Mouse (Mus musculus) cerebral cortex, adult 2 months (tissue): ENCODE data around the gene Pnma1.

Source experiments
- WGBS: fragments of 180-500 bp; shearing (Covaris S2); methylation state at CpG from one replicate; pipeline ENCODE4 v1.1.7; 2018; 5-methylcytosine and 5-hydroxymethylcytosine counted together

The Pnma1 gene

DNA sequence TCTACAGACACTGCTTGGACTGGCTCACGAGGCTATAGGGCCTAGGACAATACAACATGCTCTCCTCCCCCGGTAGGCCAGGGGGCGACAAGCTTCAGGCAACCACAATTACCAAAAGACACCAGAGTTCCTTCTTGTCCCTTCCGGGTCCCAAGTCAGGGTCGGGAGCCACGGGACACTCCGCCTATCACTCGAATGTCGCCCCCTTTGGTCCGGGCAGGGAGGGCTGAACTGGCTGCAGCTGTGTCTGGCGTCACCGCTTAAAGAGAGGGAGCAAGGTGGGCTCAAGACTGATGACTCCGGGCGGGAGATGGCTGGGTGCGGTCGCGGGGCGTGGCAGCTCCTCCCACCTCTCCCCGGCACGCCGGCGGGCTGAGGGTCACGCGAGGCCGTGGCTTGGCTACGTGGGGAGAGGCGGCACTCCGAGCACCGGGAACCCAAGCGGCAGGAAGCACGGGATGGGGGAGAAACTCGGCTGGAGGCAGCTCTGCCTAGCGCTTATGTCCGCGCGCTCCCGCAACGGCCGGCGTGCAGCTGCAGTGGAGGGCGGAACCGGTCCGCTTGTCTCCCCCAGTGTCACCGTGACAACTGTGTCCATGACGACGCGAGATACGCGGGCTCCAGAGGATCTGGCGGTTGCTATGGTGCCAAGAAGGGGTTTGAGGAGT is at the start of gene Pnma1:
Pnma1 (minus strand) TSS at position 536 of the 668 bp plus-strand sequence.
- WGBS, result 2% methylated on average over 50 of the region's 50 CpGs

DNA sequence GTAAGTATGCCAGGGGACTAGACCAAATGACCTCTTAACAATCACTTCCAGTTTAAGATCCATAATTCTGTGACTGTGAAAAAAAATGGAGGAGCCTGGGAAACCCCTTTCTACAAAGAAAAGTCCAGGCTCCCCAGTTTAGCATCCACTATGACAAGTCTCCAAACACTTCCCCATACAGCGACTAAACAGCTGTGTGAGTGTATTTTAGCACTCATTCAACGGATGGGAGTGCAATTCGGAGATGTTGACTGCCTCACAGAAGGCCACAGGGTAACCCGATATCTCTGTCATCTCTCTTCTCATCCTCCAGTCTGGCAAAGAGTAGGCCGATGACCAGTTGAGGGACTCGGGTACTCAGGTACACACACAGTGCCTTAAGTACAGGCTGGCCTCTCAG is 46.9 kb upstream of the Pnma1 start:
- WGBS, result 83% methylated on average over 6 of the region's 6 CpGs

DNA sequence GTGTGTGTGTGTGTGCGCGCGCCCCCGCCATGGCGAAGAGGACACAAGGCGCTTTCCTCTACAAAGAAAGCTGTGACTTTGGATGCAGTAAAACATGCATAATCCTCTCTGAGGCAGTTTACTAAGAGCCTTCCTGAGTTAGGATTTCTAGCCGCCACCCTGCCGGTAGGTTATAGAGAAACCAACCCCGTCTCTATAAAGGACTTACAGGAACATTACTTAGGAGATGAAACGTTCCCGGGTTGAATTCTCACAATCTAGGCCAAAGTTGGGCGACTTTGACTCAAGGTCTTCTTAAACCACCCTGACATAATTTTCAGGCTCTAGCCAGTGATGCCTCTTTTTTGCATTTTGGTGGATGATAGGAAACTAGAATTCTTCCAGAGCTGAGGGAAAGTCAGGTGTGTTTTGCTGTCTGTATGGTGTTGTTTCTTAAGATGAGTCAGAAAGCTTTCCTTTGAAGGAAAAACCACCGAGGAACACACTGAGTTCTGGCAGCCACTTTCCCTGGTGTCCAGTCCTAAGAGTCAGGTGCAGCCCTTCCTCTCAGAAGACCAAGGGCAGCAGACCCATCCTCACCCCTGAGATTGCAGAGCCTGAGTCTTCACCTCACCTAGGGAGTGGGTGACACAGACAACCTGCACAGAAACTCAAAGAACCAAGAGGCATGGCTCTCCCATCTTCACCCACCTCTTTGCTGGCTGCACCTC is 46.3 kb upstream of the Pnma1 start:
- WGBS, result 5% methylated on average over 13 of the region's 13 CpGs

DNA sequence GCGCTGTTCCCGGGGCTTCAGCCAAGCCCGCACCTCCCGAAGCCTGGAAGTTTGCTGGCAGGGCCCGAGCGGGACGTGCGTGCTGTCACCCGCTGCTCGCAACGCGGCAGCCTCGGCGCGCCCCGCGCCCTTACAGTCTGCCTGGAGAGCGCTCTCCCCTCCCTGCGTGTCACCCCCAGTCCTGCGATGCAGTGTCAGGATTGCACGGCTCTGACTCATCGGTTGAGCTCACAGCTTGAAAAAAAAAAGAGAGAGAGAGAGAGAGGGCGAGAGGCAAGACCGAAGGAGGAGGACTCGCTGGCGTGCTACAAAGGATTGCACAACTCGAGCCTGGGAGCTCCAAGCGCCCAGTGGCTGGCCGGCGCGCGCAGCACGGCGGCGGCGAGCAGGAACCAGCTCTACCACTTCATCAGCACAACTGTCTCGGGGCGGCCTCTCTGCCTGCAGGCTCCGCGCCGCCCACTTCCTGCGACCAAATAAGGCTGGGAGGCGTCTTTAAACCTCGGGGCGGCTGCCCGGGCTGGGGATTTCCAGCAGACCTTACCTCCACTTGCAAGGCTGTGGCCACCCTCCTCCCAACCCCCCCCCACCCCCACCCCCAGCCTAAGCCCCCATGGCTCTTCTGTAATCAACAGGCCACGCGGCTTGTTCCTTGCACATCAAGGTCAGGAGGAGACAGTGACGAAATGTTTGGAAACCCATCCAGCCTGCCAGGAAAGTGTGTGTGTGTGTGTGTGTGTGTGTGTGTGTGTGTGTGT is 45.5 kb upstream of the Pnma1 start:
- under 1% methylated on average over 49 of the region's 49 CpGs for WGBS

DNA sequence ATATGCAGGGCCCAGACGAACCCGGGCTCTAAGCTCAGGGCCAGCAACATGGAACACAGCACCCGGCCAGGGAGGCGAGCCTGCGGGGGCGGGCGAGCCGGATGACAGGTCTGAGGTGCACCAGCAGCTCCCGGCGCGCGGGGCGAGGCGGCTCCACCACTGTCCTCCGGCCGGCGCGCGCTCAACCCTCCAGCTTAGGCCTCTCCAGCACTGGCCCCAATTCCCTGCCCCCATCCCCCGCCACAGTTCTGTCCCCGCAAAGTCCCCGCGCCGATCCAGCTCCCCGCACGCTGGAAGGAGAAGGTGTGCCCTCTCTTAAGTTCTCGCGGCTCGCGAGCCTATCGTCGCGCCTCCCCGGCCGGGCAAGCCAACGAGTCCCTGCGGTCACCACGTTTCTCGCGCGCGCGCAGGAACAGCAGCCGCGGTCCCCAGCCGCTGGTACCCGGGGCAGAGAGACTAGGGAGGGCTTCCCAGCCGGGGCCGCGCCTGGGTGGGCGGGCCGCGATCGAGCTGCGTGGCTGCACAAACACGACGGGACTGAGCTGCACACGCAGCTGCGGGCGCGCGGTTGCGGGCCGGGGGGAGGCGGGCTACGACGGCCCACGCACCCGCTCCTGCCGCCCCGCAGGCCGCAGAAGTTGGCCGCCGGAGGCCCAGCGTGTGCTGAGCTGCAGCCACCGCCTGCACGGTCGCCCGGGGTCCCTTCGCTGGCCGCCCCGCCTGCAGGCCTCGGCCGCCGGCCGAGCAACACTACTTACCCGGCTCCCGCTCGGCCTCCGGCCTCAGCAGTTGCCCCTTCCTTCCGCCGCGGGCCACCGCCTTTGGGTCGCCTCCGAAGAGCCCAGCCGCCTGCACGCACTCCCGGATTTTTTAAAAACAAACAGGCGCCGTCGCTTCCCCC is 44.7 kb upstream of the Pnma1 start:
- under 1% methylated on average over 102 of the region's 102 CpGs for WGBS

DNA sequence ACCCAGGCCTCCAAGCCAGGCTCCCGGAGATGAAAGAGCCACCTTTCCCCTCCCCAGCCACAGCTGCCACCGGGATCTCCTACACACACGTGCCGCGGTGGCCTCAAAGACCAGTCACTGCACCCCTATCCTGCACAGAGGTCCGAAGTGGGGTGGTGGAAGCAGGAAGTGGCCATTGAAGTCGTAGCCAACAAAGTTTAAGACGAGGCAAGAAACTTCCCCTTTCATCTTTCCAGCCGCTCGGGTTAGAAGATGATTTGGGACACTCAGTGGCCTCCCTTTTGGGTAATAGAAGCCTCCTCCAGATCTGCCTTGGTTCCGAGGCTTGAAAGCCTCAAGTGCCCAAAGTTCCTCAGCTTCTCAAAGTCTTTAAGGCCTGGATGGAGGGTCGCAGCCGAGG is 44.0 kb upstream of the Pnma1 start:
- 14% methylated on average over 13 of the region's 13 CpGs for WGBS

DNA sequence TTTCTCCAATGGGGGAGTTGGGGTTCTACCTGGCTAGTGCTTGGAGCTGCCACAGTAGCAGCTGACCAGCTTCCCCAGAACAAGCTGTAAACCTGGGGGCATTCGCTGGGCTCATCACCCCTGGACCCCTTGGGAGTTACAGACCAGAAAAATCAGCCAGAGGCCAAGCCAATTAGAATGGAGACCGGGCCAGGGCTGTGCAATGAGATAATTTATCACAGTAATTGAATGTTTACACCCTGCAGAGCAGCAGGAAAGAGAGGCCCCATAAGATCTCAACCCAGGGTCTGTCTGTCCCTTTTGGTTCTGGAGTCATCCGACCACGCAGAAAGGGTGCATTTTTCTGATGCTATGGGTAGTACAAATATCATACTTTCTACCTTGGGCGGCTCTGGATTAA is 43.5 kb upstream of the Pnma1 start:
- 47% methylated on average over 5 of the region's 5 CpGs for WGBS

DNA sequence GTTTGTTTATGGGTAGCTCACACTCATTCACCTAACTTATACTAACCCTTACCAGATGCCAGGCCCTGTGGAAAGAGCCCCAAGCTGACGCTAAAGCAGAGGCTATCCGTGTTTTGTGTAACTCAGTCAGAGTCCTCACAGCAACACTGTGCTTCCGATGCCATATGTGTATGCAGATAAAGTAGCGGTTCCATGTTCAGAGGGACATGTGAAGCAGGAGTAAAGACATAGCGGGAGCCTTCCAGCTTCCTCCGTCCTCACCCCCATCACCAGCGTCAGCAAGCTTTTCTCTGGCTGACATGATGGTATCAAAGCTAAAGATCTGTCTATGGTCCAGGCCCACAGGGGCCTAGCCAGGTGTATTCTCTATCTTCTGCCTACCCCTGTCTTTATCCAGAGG is 42.9 kb upstream of the Pnma1 start:
- WGBS, result 71% methylated on average over 7 of the region's 7 CpGs

DNA sequence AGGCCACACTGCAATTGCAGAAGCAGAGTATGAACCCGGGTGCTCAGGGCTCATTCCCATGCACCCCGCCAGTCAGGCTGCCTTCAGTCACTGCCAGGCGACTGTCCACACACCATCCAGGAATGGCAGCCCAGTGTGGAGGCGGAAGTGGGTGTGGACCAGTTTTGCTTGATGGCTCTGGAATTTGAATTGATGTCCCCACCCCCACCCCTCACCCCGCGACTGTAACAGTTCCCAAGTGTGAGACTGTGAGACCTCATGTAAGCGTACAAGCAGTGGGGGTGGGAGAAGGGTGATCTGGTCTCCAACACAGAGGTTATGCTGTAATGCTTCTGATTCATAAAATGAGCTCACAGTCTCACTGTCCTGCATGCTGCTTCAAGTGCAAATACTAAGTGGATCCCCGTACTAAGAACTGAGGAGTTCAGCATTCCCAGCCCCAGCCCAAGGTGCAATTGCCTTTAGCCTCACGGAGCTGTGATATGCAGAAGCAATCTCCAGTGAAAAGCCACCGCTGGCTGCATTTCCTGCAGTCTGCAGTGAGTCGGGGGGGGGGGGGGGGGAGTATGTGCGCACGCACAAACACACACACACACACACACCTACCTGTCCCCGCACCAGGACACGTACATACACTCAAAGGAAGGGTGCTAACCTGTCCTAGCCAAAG is 42.0 kb upstream of the Pnma1 start:
- WGBS, result 55% methylated on average over 15 of the region's 15 CpGs

DNA sequence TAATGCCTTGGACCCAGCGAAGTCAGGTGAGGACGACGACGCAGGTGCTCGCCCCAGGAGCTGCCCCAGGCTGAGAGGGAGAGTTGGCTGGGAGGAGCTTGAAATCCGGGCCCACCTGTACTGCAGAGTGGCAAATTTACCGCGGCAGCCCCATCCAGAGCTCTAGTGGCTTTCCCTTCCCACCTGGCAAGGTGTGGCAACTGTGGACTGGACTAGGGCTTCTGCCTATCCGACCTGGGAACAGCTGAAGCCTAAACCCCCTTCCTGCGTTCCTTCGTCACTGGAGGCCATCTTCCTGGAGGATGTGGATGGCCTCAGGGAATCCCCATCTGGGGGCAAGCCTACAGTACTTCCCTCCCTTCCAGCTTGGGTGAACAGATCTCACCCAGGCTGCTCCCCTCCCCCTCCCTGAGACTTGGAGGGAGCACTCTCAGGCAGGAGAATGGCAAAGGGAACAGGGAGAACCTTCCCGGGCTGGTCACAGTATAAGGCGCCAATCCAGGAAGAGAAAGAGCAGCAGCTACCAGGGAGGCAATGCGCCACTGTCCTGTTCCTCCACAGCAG is 40.7 kb upstream of the Pnma1 start:
- 77% methylated on average over 14 of the region's 14 CpGs for WGBS

DNA sequence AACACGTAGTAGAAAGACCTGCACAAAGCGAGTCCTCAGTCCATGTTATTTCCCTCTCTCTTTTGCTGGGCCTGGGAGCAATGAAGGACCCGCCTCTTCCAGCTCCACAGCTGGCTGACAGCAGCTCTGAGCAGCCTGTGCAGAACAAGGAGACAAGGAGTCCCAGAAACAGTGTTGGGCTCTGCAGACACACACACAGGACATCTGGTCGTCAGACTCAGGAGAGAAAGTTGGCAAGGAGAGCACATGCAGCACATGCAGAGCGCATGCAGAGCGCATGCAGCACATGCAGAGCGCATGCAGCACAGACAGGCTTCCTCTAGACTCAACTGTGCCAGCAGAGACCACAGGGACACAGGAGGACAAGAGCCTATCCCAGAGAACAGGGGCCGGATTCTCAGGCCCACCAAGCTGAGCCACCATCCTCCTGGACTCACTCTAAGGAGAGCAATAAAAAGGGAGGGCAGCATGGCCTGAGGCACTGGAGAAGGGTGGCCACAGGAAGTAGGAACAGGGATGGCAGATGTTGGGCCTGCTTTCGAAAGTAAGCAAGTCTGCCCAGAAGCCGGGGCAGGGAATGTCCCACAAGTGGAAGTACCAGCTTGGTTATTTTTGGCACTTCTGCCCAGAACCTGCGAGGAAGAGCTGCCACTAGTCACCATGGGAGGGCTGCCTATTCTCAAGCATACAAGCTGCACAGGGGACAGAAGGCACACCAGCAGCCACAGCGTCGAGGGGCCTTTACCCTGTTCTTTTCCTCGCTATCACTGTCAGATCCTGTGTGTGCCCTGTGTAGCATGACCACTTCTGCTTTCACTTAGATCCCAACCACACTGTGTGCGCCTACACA is 39.7 kb upstream of the Pnma1 start:
- 54% methylated on average over 15 of the region's 15 CpGs for WGBS

DNA sequence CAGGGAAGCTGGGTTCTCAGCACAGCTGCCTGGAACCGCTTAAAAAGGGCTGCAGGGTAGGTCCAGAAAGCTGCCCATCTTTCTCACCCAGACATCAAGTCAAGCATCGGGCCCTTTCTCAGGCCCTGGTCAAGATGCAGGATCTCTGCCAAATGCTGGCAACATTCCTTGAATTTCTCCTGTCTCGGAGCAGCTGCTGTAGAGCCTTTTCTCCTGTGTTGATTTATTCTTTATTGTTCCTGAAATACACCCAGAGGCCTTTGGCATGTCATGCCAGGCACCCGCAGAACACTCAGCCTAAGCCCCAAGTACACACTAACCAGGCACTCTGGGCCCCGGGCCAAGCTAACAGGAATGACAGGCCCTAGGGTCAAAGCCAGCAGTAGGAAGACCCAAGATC is 38.7 kb upstream of the Pnma1 start:
- WGBS, result 41% methylated on average over 5 of the region's 5 CpGs

DNA sequence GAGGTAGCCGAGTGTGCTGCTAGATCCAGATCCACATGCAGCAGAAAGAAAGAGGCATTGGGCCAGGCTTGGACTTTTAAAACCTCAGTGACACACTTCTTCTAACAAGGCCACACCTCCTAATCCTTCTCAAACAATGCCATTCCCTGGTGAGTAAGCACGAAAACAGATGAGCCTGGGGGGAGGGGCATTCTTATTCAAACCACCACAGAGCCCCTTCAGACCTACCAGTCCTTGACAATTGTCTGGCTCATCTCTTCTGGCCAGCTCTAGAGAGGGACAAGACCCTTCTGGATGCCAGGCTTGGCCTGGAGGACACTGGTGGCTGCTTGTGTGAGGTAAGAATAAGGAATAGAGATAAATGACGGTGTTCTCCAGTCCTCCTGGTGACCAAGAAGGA is 38.2 kb upstream of the Pnma1 start:
- WGBS, result 63% methylated on average over 3 of the region's 3 CpGs

DNA sequence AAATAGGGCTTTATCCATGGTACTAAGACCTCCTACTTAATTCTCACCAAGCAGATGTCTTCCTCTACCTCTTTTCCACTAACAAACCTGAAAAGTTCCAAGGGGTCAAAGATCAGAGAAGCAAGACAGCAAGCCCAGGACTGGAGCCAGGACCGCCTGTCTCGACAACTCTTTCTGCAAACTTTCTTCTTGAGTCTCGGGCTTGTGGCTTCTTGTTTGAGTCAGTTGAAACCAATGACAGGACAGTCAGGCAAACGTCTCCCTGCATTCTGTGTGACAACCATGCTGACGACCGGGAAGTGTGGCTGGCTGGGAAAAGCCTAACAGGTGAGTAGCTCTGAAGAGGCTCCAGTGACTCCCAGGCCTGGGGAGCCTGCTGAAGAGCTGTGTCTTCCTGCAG is 37.3 kb upstream of the Pnma1 start:
- WGBS, result 77% methylated on average over 6 of the region's 6 CpGs

DNA sequence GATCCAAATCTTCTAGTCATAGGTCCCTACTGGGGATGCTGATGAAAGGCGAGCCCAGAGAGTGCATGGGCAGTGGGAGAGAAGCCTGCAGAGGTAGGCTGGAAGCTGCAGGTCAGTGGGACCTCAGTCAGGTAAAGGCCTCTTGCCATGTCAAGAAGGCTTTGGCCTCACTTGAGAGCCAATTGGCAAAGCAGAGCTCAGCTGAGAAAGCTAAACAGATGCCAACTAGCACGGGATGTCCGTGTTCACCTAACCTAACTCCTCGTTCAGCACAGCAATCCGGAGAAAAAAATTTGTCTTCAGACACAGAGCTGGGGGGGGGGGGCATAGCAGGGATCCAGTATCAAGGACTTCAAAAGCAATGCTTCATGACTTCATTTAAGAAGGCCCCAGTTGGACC is 36.7 kb upstream of the Pnma1 start:
- WGBS, result 83% methylated on average over 5 of the region's 5 CpGs

DNA sequence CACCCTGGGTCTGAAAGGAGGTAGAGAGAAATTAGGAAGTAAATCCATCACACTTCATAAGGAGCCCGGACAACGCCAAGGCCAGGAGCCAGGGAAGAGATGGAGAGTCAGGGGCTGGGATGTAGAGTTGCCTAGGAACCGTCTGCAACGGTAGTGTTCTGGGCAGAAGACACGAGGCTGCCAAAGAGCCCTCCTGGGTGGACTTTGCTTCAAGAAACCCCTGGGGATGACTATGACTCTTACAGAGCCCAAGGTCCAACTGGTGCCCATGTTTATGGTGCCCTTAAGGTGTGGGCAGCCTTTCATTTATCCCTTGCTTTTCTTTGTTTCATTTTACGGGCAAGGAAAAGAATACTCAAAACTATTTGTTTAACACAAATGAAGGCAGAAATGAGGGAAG is 33.7 kb upstream of the Pnma1 start:
- 58% methylated on average over 6 of the region's 6 CpGs for WGBS

DNA sequence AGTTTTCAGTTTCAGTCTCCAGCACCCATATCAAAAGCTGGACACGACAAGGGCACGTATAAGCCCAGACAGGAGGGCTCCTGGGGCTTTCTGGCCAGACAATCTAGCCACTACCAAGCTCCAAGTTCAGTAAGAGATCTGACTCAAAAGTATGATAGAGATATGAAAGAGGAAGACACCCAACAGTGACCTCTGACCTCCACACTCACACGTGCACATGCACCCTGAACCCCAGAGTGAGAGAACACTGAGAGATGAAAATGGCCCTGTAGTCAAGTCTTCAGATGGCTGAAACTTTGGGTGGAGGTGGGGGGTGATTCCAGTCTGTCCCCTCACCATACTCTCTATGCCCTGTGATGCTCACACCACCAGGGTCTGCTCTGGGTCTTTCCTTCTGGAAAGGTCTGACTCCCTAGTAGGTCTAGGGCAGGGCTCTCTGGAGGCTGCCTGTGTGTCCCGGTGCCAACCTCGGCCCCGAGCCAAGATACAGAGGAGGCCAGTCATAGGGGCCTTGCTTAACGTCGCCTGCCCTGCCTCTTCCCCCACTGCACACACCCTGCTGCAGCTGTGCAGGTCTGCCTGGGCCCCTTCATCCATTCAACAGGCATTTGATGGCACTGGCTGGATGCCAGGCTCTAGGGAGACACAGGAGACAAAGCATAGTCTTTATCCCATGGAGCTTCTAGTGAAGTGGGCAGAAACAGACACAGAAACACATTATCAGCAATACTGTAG is 32.6 kb upstream of the Pnma1 start:
- 39% methylated on average over 8 of the region's 8 CpGs for WGBS

DNA sequence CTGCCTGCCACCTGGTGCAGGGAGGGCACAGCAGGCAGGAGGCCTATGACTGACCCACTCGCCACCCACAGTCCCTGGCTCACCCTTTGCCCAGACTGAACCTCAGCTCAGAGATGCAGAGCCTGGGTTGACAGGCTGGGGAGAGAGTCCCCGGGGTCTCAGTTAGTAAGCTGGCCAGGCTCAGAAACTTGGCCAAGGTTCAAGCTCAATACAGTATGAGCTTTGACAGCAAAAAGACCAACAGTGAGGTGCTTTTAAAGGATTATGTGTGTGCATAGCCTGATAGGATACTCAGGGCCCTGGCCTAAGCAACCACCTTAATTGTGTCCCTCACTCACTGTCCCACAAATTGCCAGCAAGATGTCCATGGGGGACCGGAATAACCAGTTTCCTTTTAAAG is 31.8 kb upstream of the Pnma1 start:
- WGBS, result 53% methylated on average over 3 of the region's 3 CpGs
